Mouse (Mus musculus): ENCODE measurements around the gene Fbxo48. TPM values are rescaled to one million over a fixed set of nuclear protein-coding genes. Genes with fewer than 3 reads are reported as not detected.
A peak's percentile ranks its signal among the peaks of the same experiment; 100 is the strongest.

Fbxo48 gene
- total and polyA plus RNA-seq, 2 experiments from 2014 or later, result 0.27 TPM; not detected in 1

- Histone ChIP-seq H3K36me3 (replicated peaks; ENCODE audit: control insufficient read depth, insufficient read depth, low read length) (no peaks in the 10 kb centered on the region), H3K27me3 (ENCODE audit: control insufficient read depth, insufficient read depth, low read length) (no peaks in the 10 kb centered on the region), H3K9ac (replicated peaks; ENCODE audit: low read depth, low read length) (no peak overlapping the region), H3K9me3 (replicated peaks; ENCODE audit: control insufficient read depth, low read length) (no peaks in the 10 kb centered on the region), H3K27ac (ENCODE audit: low read depth) (no peak overlapping the region), H3K4me3 (ENCODE audit: low read depth, low read length) (no peak overlapping the region), H3K4me2 (ENCODE audit: low read depth, low read length) (no peak overlapping the region), H3K4me1 (ENCODE audit: control insufficient read depth, insufficient read depth) (peaks cover 2% of the 10 kb centered on the region; the same call in 1 of the 2 replicates)
- ATAC-seq (ENCODE audit: insufficient read depth, low read depth), result no peak
- TF ChIP-seq CTCF (IDR thresholded peaks at IDR 0.05; ENCODE audit: low read depth), result no peak
- no peak for DNase-seq (ENCODE audit: low spot score)
- 73% methylated on average over 3 of the region's 3 CpGs for WGBS
Observed at GRCm38 (mm10) chr11:16972027-16972426, 20.9 kb downstream of the Fbxo48 start.

GRCm38 (mm10) chr11:16973086-16973485, 21.9 kb downstream of the Fbxo48 start:
- no peak overlapping the region for H3K9ac ChIP-seq (replicated peaks; ENCODE audit: low read depth, low read length)
- H3K27me3 ChIP-seq (ENCODE audit: control insufficient read depth, insufficient read depth, low read length), result no peaks in the 10 kb centered on the region
- TF ChIP-seq CTCF (IDR thresholded peaks at IDR 0.05; ENCODE audit: low read depth), result no peak
- TF ChIP-seq EP300 (IDR thresholded peaks at IDR 0.05; ENCODE audit: low read depth), result no peak
- H3K4me3 ChIP-seq (ENCODE audit: low read depth, low read length), result no peak overlapping the region
- 65% methylated on average over 1 of the region's 1 CpGs for WGBS
- H3K27ac ChIP-seq (ENCODE audit: low read depth), result no peak overlapping the region
- DNase-seq (ENCODE audit: low spot score) (no peak), ATAC-seq (ENCODE audit: insufficient read depth, low read depth) (no peak)
- H3K36me3 ChIP-seq (replicated peaks; ENCODE audit: control insufficient read depth, insufficient read depth, low read length), result no peaks in the 10 kb centered on the region
- H3K4me1 ChIP-seq (ENCODE audit: control insufficient read depth, insufficient read depth), result peaks cover 6% of the 10 kb centered on the region; the same call in 1 of the 2 replicates
- H3K4me2 ChIP-seq (ENCODE audit: low read depth, low read length), result no peak overlapping the region
- H3K9me3 ChIP-seq (replicated peaks; ENCODE audit: control insufficient read depth, low read length), result no peaks in the 10 kb centered on the region

GRCm38 (mm10) chr11:16976937-16977336, 25.8 kb downstream of the Fbxo48 start:
- 29% methylated on average over 4 of the region's 4 CpGs for WGBS
- ATAC-seq (ENCODE audit: insufficient read depth, low read depth), result no peak; the same call in 1 of the 2 replicates
- DNase-seq (ENCODE audit: low spot score), result peak; percentile 22

GRCm38 (mm10) chr11:16977611-16978010, 26.4 kb downstream of the Fbxo48 start:
- TF ChIP-seq CTCF (IDR thresholded peaks at IDR 0.05; ENCODE audit: low read depth), result no peak
- H3K9ac ChIP-seq (replicated peaks; ENCODE audit: low read depth, low read length), result no peak overlapping the region
- no peak overlapping the region for H3K4me2 ChIP-seq (ENCODE audit: low read depth, low read length)
- no peaks in the 10 kb centered on the region for H3K27me3 ChIP-seq (ENCODE audit: control insufficient read depth, insufficient read depth, low read length)
- H3K9me3 ChIP-seq (replicated peaks; ENCODE audit: control insufficient read depth, low read length), result no peaks in the 10 kb centered on the region
- 41% methylated on average over 2 of the region's 2 CpGs for WGBS
- H3K27ac ChIP-seq (ENCODE audit: low read depth), result no peak overlapping the region
- ATAC-seq (ENCODE audit: insufficient read depth, low read depth) (no peak), DNase-seq (ENCODE audit: low spot score) (no peak)
- H3K4me3 ChIP-seq (ENCODE audit: low read depth, low read length), result no peak overlapping the region
- H3K36me3 ChIP-seq (replicated peaks; ENCODE audit: control insufficient read depth, insufficient read depth, low read length), result no peaks in the 10 kb centered on the region
- peaks cover 6% of the 10 kb centered on the region; the same call in 1 of the 2 replicates for H3K4me1 ChIP-seq (ENCODE audit: control insufficient read depth, insufficient read depth)

More at GRCm38 (mm10) chr11:16976937-16977336, 25.8 kb downstream of the Fbxo48 start:
- Histone ChIP-seq H3K36me3 (replicated peaks; ENCODE audit: control insufficient read depth, insufficient read depth, low read length) (no peaks in the 10 kb centered on the region), H3K4me2 (ENCODE audit: low read depth, low read length) (no peak overlapping the region), H3K27ac (ENCODE audit: low read depth) (no peak overlapping the region), H3K9me3 (replicated peaks; ENCODE audit: control insufficient read depth, low read length) (no peaks in the 10 kb centered on the region), H3K4me3 (ENCODE audit: low read depth, low read length) (no peak overlapping the region), H3K4me1 (ENCODE audit: control insufficient read depth, insufficient read depth) (peaks cover 6% of the 10 kb centered on the region; the same call in 1 of the 2 replicates), H3K27me3 (ENCODE audit: control insufficient read depth, insufficient read depth, low read length) (no peaks in the 10 kb centered on the region), H3K9ac (replicated peaks; ENCODE audit: low read depth, low read length) (no peak overlapping the region)
- no peak for TF ChIP-seq CTCF (IDR thresholded peaks at IDR 0.05; ENCODE audit: low read depth)
- no peak for TF ChIP-seq EP300 (IDR thresholded peaks at IDR 0.05; ENCODE audit: low read depth)

GRCm38 (mm10) chr11:16978161-16978707, 27.1 kb downstream of the Fbxo48 start:
- Histone ChIP-seq H3K4me2 (ENCODE audit: low read depth, low read length) (no peak overlapping the region), H3K9ac (replicated peaks; ENCODE audit: low read depth, low read length) (no peak overlapping the region), H3K4me1 (ENCODE audit: control insufficient read depth, insufficient read depth) (peaks cover 6% of the 10 kb centered on the region; the same call in 1 of the 2 replicates), H3K27ac (ENCODE audit: low read depth) (no peak overlapping the region), H3K4me3 (ENCODE audit: low read depth, low read length) (no peak overlapping the region), H3K9me3 (replicated peaks; ENCODE audit: control insufficient read depth, low read length) (no peaks in the 10 kb centered on the region), H3K27me3 (ENCODE audit: control insufficient read depth, insufficient read depth, low read length) (no peaks in the 10 kb centered on the region), H3K36me3 (replicated peaks; ENCODE audit: control insufficient read depth, insufficient read depth, low read length) (no peaks in the 10 kb centered on the region)
- TF ChIP-seq CTCF (IDR thresholded peaks at IDR 0.05; ENCODE audit: low read depth) (no peak), EP300 (IDR thresholded peaks at IDR 0.05; ENCODE audit: low read depth) (no peak)
- ATAC-seq (ENCODE audit: insufficient read depth, low read depth) (no peak), DNase-seq (ENCODE audit: low spot score) (no peak)
- 71% methylated on average over 5 of the region's 5 CpGs for WGBS
